Mouse (Mus musculus) G1E-ER4 (cell line): ENCODE data around the gene Igf2bp3. TPM values are rescaled to one million over a fixed set of nuclear protein-coding genes. Genes with fewer than 3 reads are reported as not detected.

Experiments
- GATA1 ChIP-seq: IDR thresholded peaks from one replicate; pipeline ENCODE4 v1.8.0; 2012; ENCODE audit warnings: low read length, inconsistent platforms
- polyA plus RNA-seq: library from polyadenylated mRNA; stranded (reverse); fragments of >175 nt; gene quantifications from 2 replicates; pipeline ENCODE4 v1.2.3, GENCODE M21; 2012

Gene Igf2bp3
- polyA plus RNA-seq, 1 experiment, result 30.8 TPM

GRCm38 (mm10) chr6:49132352-49133090 is 82.2 kb downstream of the Igf2bp3 start:
- no peak for TF ChIP-seq GATA1

- TF ChIP-seq GATA1, result no peak
Observed at GRCm38 (mm10) chr6:49131855-49132254, 82.9 kb downstream of the Igf2bp3 start.

GRCm38 (mm10) chr6:49130328-49130727 is 84.4 kb downstream of the Igf2bp3 start:
- no peak for TF ChIP-seq GATA1

- no peak for TF ChIP-seq GATA1
Observed at GRCm38 (mm10) chr6:49120370-49120769, 94.4 kb downstream of the Igf2bp3 start.

GRCm38 (mm10) chr6:49119462-49120135 is 95.2 kb downstream of the Igf2bp3 start:
- no peak for TF ChIP-seq GATA1

- TF ChIP-seq GATA1, result no peak
Observed at GRCm38 (mm10) chr6:49118446-49118845, 96.3 kb downstream of the Igf2bp3 start.

GRCm38 (mm10) chr6:49116241-49116640 is 98.5 kb downstream of the Igf2bp3 start:
- TF ChIP-seq GATA1, result no peak

GRCm38 (mm10) chr6:49115550-49115949 is 99.2 kb downstream of the Igf2bp3 start:
- no peak for TF ChIP-seq GATA1

GRCm38 (mm10) chr6:49114457-49114856 is 100.3 kb downstream of the Igf2bp3 start:
- no peak for TF ChIP-seq GATA1

GRCm38 (mm10) chr6:49113895-49114294 is 100.9 kb downstream of the Igf2bp3 start:
- no peak for TF ChIP-seq GATA1

- no peak for TF ChIP-seq GATA1
Observed at GRCm38 (mm10) chr6:49109196-49109595, 105.6 kb downstream of the Igf2bp3 start.

- TF ChIP-seq GATA1, result no peak
Observed at GRCm38 (mm10) chr6:49106746-49107500, 107.8 kb downstream of the Igf2bp3 start.

GRCm38 (mm10) chr6:49099086-49099485 is 115.7 kb downstream of the Igf2bp3 start:
- no peak for TF ChIP-seq GATA1

- no peak for TF ChIP-seq GATA1
Observed at GRCm38 (mm10) chr6:49097596-49098110, 117.1 kb downstream of the Igf2bp3 start.

- no peak for TF ChIP-seq GATA1
Observed at GRCm38 (mm10) chr6:49096933-49097461, 117.8 kb downstream of the Igf2bp3 start.

- TF ChIP-seq GATA1, result no peak
Observed at GRCm38 (mm10) chr6:49096421-49096820, 118.3 kb downstream of the Igf2bp3 start.
